In the genomic region with DNA sequence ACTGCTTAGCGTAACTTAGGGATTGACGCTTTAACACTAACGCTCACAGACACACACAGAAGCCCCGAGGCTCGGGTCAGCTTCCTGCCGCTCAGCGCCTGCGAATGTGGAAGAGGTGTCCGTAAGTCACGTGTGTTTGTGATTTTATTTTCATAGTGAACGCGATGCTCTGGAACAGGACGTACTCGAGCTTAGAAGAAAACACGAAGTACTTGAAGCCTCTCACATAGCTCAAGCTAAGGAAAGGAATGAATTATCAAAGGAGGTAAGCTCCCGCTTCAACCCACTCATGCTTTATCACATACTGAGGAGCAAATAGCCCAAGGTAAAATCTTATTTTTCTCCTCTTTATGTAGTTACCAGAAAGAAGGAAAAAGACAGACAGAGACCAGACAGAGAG, we compare ENCODE assay signal across 21 mouse cellular contexts. TPM values are rescaled to one million over a fixed set of nuclear protein-coding genes. Genes with fewer than 3 reads are reported as not detected.
DNase-seq lines count a peak whose midpoint lies in the region; ATAC-seq and TF ChIP-seq lines count a peak whose summit lies in the region.
"Had no signal": no experiment of that assay in that cellular context is flagged by ENCODE, and none has a peak within 500 bp of the region (broad histone marks: within the 10 kb centered on the region; RNA-seq: fewer than 3 reads in every experiment).

No protein-coding gene starts in this region.

- H3K9ac ChIP-seq in intestine, embryonic 16.5 days (ENCODE audit: low read depth, low read length), result no peak overlapping the region
- H3K9ac ChIP-seq in intestine, postnatal 0 days (ENCODE audit: low read depth, low read length), result no peak overlapping the region
- H3K9ac ChIP-seq: embryonic facial prominence, embryonic 13.5 days; embryonic facial prominence, embryonic 15.5 days; forebrain, embryonic 12.5 days had no signal

- H3K4me1 ChIP-seq in intestine, embryonic 16.5 days (ENCODE audit: control insufficient read depth, insufficient read depth, low read length), result no peaks in the 10 kb centered on the region
- 0 out of 2 replicates have a peak, but pooled peaks cover 5% of the 10 kb centered on the region for H3K4me1 ChIP-seq in intestine, postnatal 0 days (replicated peaks; ENCODE audit: control insufficient read depth, insufficient read depth, low read length)
- H3K4me1 ChIP-seq: embryonic facial prominence, embryonic 13.5 days; embryonic facial prominence, embryonic 15.5 days; forebrain, embryonic 10.5 days; forebrain, embryonic 12.5 days had no signal

- no peaks in the 10 kb centered on the region for H3K36me3 ChIP-seq in intestine, embryonic 16.5 days (ENCODE audit: control insufficient read depth, insufficient read depth, low read length)
- H3K36me3 ChIP-seq in intestine, postnatal 0 days (ENCODE audit: control insufficient read depth, insufficient read depth), result peaks cover 30% of the 10 kb centered on the region

- no peaks in the 10 kb centered on the region for H3K27me3 ChIP-seq in intestine, embryonic 16.5 days (replicated peaks; ENCODE audit: control insufficient read depth, insufficient read depth, low read length)
- H3K27me3 ChIP-seq in intestine, postnatal 0 days (replicated peaks; ENCODE audit: control insufficient read depth, insufficient read depth, low read length), result no peaks in the 10 kb centered on the region
- H3K27me3 ChIP-seq: embryonic facial prominence, embryonic 13.5 days; embryonic facial prominence, embryonic 15.5 days; forebrain, embryonic 12.5 days had no signal

- no peak for ATAC-seq in intestine, embryonic 16.5 days
- ATAC-seq in intestine, postnatal 0 days, result no peak
- ATAC-seq: forebrain, embryonic 14.5 days; forebrain, embryonic 16.5 days had no signal

- DNase-seq in lung, postnatal 25 days (ENCODE audit: low spot score), result peak; percentile 31
- no peak for DNase-seq in lung, postnatal 10 days
- DNase-seq: adrenal gland, adult 2 months; adrenal gland, postnatal 10 days; adrenal gland, postnatal 25 days; cerebellum, adult 11 months; cerebellum, adult 18-20 months; cerebellum, adult 8-10 months; cerebellum, adult 9-11 months; cerebellum, postnatal 14 days; cerebellum, postnatal 36 days; embryo, embryonic 11 days had no signal

- no peak for TF ChIP-seq CTCF in intestine, postnatal 0 days (IDR thresholded peaks at IDR 0.05; ENCODE audit: low read depth)

- H3K27ac ChIP-seq in intestine, embryonic 16.5 days (ENCODE audit: low read length), result peak overlapping the region; percentile 11; the same call in 1 of the 2 replicates
- no peak overlapping the region for H3K27ac ChIP-seq in intestine, postnatal 0 days (ENCODE audit: low read depth, low read length)
- H3K27ac ChIP-seq: embryonic facial prominence, embryonic 13.5 days; embryonic facial prominence, embryonic 15.5 days; forebrain, embryonic 10.5 days; forebrain, embryonic 12.5 days had no signal

- no peaks in the 10 kb centered on the region for H3K9me3 ChIP-seq in intestine, embryonic 16.5 days (ENCODE audit: control insufficient read depth, low read length)
- H3K9me3 ChIP-seq in intestine, postnatal 0 days (ENCODE audit: control insufficient read depth), result no peaks in the 10 kb centered on the region
- H3K9me3 ChIP-seq: embryonic facial prominence, embryonic 13.5 days; embryonic facial prominence, embryonic 15.5 days; forebrain, embryonic 10.5 days; forebrain, embryonic 12.5 days had no signal

- WGBS in intestine, embryonic 16.5 days, result 92% methylated on average over 16 of the region's 16 CpGs
- WGBS in intestine, postnatal 0 days, result 92% methylated on average over 16 of the region's 16 CpGs

- H3K4me2 ChIP-seq in intestine, embryonic 16.5 days (ENCODE audit: low read depth, low read length), result no peak overlapping the region
- H3K4me2 ChIP-seq in intestine, postnatal 0 days (replicated peaks; ENCODE audit: low read depth), result no peak overlapping the region
- H3K4me2 ChIP-seq: embryonic facial prominence, embryonic 13.5 days; embryonic facial prominence, embryonic 15.5 days; forebrain, embryonic 12.5 days had no signal

- H3K4me3 ChIP-seq in intestine, embryonic 16.5 days (ENCODE audit: low read length), result no peak overlapping the region
- no peak overlapping the region for H3K4me3 ChIP-seq in intestine, postnatal 0 days (ENCODE audit: low read depth, low read length)
- H3K4me3 ChIP-seq: embryonic facial prominence, embryonic 13.5 days; embryonic facial prominence, embryonic 15.5 days; erythroblast, embryonic 14.5 days; forebrain, embryonic 10.5 days; forebrain, embryonic 12.5 days had no signal

RNA-seq across cellular contexts. Expression of a gene that starts 36.7 kb away (rescaled TPM):
- polyA plus RNA-seq in intestine, embryonic 16.5 days (2015; fragmentation: Nextera tagmentation; extraction: Ambion mirVana), result 19.8 and 21.4 TPM in 2 replicates
- polyA plus RNA-seq in intestine, postnatal 0 days (2015; fragmentation: Nextera tagmentation; extraction: Ambion mirVana), result 9.1 TPM in 2 replicates

RNA-seq across cellular contexts. Expression of a gene that starts 37.1 kb away (rescaled TPM):
- 12.5 and 13.3 TPM in 2 replicates for polyA plus RNA-seq in intestine, embryonic 16.5 days (2015; fragmentation: Nextera tagmentation; extraction: Ambion mirVana)
- polyA plus RNA-seq in intestine, postnatal 0 days (2015; fragmentation: Nextera tagmentation; extraction: Ambion mirVana), result 8.2 and 9.7 TPM in 2 replicates
- polyA plus RNA-seq: erythroblast, embryonic 14.5 days had no signal
